Mouse (Mus musculus): ENCODE results near the gene Csnk2b.

Gene Csnk2b

GRCm38 (mm10) chr17:35083929-35084497 lies 37.8 kb downstream of the Csnk2b start:
- no peak for DNase-seq

GRCm38 (mm10) chr17:35082841-35083576 lies 38.8 kb downstream of the Csnk2b start:
- DNase-seq = no peak

GRCm38 (mm10) chr17:35080710-35081109 lies 41.1 kb downstream of the Csnk2b start:
- no peak for DNase-seq

GRCm38 (mm10) chr17:35080248-35080647 lies 41.6 kb downstream of the Csnk2b start:
- DNase-seq = no peak

GRCm38 (mm10) chr17:35079778-35080177 lies 42.1 kb downstream of the Csnk2b start:
- no peak for DNase-seq

GRCm38 (mm10) chr17:35077786-35078233 lies 44.0 kb downstream of the Csnk2b start, which contains the start of gene Ly6g6d:
Gene Ly6g6d (minus strand): TSS chr17:35078065.
- peak; percentile 81 for DNase-seq

- no peak for DNase-seq
These were observed 44.6 kb downstream of the Csnk2b start for GRCm38 (mm10) chr17:35077285-35077684.

GRCm38 (mm10) chr17:35076507-35077176 lies 45.2 kb downstream of the Csnk2b start, which contains the start of gene Ly6g6e:
Gene Ly6g6e (plus strand): TSS chr17:35076902.
- no peak for DNase-seq

GRCm38 (mm10) chr17:35074097-35074496 lies 47.8 kb downstream of the Csnk2b start:
- DNase-seq = no peak

GRCm38 (mm10) chr17:35071454-35071853 lies 50.4 kb downstream of the Csnk2b start:
- no peak for DNase-seq

GRCm38 (mm10) chr17:35070556-35071229 lies 51.2 kb downstream of the Csnk2b start:
- no peak for DNase-seq

- DNase-seq = no peak
These were observed 53.5 kb downstream of the Csnk2b start for GRCm38 (mm10) chr17:35068213-35068914.
